Mouse (Mus musculus) testis, adult 2 months (tissue): ENCODE measurements around the gene Galnt6. TPM values are rescaled to one million over a fixed set of nuclear protein-coding genes. Genes with fewer than 3 reads are reported as not detected.
"Not testable (repeated sequence)": the region's sequence is repeated elsewhere in the genome, so short reads cannot be mapped to it uniquely, and the experiment has no call there.

Experiments used
- H3K27ac ChIP-seq: fragments of 200-500 bp; 2 replicates; pipeline ENCODE4 v1.5.1; 2012; ENCODE audit warnings: low read depth, low read length; ENCODE audit not compliant: control insufficient read depth, insufficient read depth
- H3K27me3 ChIP-seq: fragments of 200-500 bp; 2 replicates; pipeline ENCODE4 v1.6.1; 2012; ENCODE audit warnings: mild to moderate bottlenecking, low read length, moderate library complexity; ENCODE audit not compliant: control insufficient read depth, insufficient read depth
- H3K36me3 ChIP-seq: fragments of 200-500 bp; 2 replicates; pipeline ENCODE4 v1.6.1; 2012; ENCODE audit warnings: mild to moderate bottlenecking, low read length; ENCODE audit not compliant: control insufficient read depth, insufficient read depth
- H3K4me1 ChIP-seq: fragments of 200-500 bp; 2 replicates; pipeline ENCODE4 v1.6.1; 2012; ENCODE audit warnings: low read length; ENCODE audit not compliant: control insufficient read depth, insufficient read depth
- H3K4me3 ChIP-seq: fragments of 200-500 bp; 2 replicates; pipeline ENCODE4 v1.5.1; 2012; ENCODE audit warnings: low read depth, mild to moderate bottlenecking, low read length, moderate library complexity, mixed read lengths; ENCODE audit not compliant: control insufficient read depth
- CTCF ChIP-seq: fragments of 200-500 bp; IDR thresholded peaks from 2 replicates; pipeline ENCODE4 v1.5.1; 2012; ENCODE audit warnings: low read depth, mild to moderate bottlenecking, inconsistent platforms, low read length, moderate library complexity; ENCODE audit not compliant: control insufficient read depth, insufficient read depth, insufficient replicate concordance
- POLR2A ChIP-seq: fragments of 200-500 bp; IDR thresholded peaks from 2 replicates; pipeline ENCODE4 v1.6.1; 2012; ENCODE audit warnings: low read depth, mild to moderate bottlenecking, inconsistent platforms, low read length, moderate library complexity; ENCODE audit not compliant: control insufficient read depth
- polyA plus RNA-seq: library from polyadenylated mRNA; depleted of rRNA; stranded (reverse); fragments of >200 nt; gene quantifications from 2 replicates; pipeline ENCODE4 v1.2.3, GENCODE M21; 2012

The Galnt6 gene
- polyA plus RNA-seq, 1 experiment, result 0.78 TPM

- Histone ChIP-seq H3K4me1 (no peaks in the 10 kb centered on the region), H3K27me3 (no peaks in the 10 kb centered on the region), H3K27ac (no peak overlapping the region), H3K4me3 (no peak overlapping the region), H3K36me3 (no peaks in the 10 kb centered on the region; the same call in none of the 2 replicates)
- TF ChIP-seq POLR2A, result no peak
- no peak for TF ChIP-seq CTCF
Observed at GRCm38 (mm10) chr15:100770338-100770737, 41.2 kb upstream of the Galnt6 start.

- not testable (repeated sequence) for H3K4me1 ChIP-seq, H3K27ac ChIP-seq, H3K27me3 ChIP-seq, H3K4me3 ChIP-seq, H3K36me3 ChIP-seq
Observed at GRCm38 (mm10) chr15:100769023-100769422, 39.8 kb upstream of the Galnt6 start.

GRCm38 (mm10) chr15:100767851-100768250 lies 38.7 kb upstream of the Galnt6 start:
- Histone ChIP-seq H3K4me3 (no peak overlapping the region), H3K36me3 (0 out of 2 replicates have a peak, but pooled peaks cover 1% of the 10 kb centered on the region), H3K27ac (no peak overlapping the region), H3K4me1 (no peaks in the 10 kb centered on the region; the same call in 1 of the 2 replicates), H3K27me3 (no peaks in the 10 kb centered on the region)
- TF ChIP-seq POLR2A (no peak), CTCF (no peak)

- Histone ChIP-seq H3K27ac (no peak overlapping the region), H3K4me1 (peaks cover 6% of the 10 kb centered on the region), H3K4me3 (no peak overlapping the region), H3K36me3 (0 out of 2 replicates have a peak, but pooled peaks cover 1% of the 10 kb centered on the region), H3K27me3 (no peaks in the 10 kb centered on the region)
- no peak for TF ChIP-seq CTCF
- no peak for TF ChIP-seq POLR2A
Observed at GRCm38 (mm10) chr15:100766826-100767225, 37.6 kb upstream of the Galnt6 start.

GRCm38 (mm10) chr15:100764163-100764951 lies 35.2 kb upstream of the Galnt6 start:
- H3K27ac ChIP-seq, result no peak overlapping the region
- H3K27me3 ChIP-seq, result no peaks in the 10 kb centered on the region
- 0 out of 2 replicates have a peak, but pooled peaks cover 1% of the 10 kb centered on the region for H3K36me3 ChIP-seq
- peaks cover 12% of the 10 kb centered on the region for H3K4me1 ChIP-seq
- no peak overlapping the region for H3K4me3 ChIP-seq
- no peak for TF ChIP-seq POLR2A
- no peak for TF ChIP-seq CTCF

GRCm38 (mm10) chr15:100762649-100763048 lies 33.5 kb upstream of the Galnt6 start:
- Histone ChIP-seq H3K36me3 (0 out of 2 replicates have a peak, but pooled peaks cover 1% of the 10 kb centered on the region), H3K4me3 (peak overlapping the region; percentile 90), H3K27me3 (no peaks in the 10 kb centered on the region), H3K27ac (no peak overlapping the region), H3K4me1 (peaks cover 15% of the 10 kb centered on the region)
- TF ChIP-seq CTCF, result no peak
- no peak for TF ChIP-seq POLR2A

GRCm38 (mm10) chr15:100761419-100762185 lies 32.4 kb upstream of the Galnt6 start, which contains the start of gene Slc4a8:
Gene Slc4a8 (plus strand): TSS chr15:100761747.
- Histone ChIP-seq H3K36me3 (0 out of 2 replicates have a peak, but pooled peaks cover 1% of the 10 kb centered on the region), H3K4me1 (peaks cover 20% of the 10 kb centered on the region), H3K4me3 (peak within 1 kb of the TSS; percentile 90), H3K27me3 (no peaks in the 10 kb centered on the region), H3K27ac (peak within 1 kb of the TSS; percentile 87)
- 0 out of 2 replicates have a peak, but pooled peaks have one; percentile 29 for TF ChIP-seq CTCF
- TF ChIP-seq POLR2A, result peak; percentile 68
